Comparison of ENCODE assay signal across 12 mouse cellular contexts in the genomic region with DNA sequence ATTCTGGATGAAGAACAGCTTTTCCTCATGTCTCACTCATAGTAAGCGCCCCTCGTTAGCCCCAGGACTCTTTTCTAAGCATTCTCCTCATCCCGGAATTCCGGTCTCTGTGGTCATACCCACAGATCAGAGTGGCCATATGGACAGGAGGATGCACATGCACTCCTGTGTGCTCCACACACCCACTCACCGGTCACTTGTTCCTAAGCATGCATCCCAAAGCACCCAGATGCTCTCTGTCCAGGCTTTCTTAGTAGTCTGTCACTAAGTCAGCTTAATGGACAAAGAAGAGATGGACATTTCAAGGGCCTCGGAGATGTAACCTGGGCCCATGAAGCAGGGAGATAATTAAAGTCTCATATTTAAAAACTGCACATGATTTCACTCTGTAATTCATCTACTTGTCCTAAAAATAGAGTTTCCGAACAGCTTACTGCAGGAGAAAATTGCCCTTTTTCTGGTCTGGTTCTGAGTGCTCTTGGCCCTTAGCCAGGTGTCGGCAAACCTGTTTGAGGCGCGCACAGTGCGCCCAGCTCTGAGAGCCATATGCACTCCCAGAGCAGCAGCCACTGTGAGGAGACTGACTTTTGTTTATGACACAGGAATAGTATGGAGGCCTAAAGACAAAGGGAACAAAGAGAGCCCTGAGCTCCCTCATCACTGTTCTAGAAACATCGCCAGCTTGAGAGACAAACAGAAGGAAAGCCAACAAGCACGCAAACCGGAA. TPM values are rescaled to one million over a fixed set of nuclear protein-coding genes. Genes with fewer than 3 reads are reported as not detected.
A peak's percentile ranks its signal among the peaks of the same experiment; 100 is the strongest.
DNase-seq lines count a peak whose midpoint lies in the region; ATAC-seq lines count a peak whose summit lies in the region.
"Had no signal": no experiment of that assay in that cellular context is flagged by ENCODE, and none has a peak within 500 bp of the region (broad histone marks: within the 10 kb centered on the region; RNA-seq: fewer than 3 reads in every experiment).

No protein-coding gene starts in this region.

- H3K27ac ChIP-seq in midbrain, embryonic 15.5 days, result peak overlapping the region; percentile 45
- no peak overlapping the region for H3K27ac ChIP-seq in midbrain, embryonic 13.5 days
- no peak overlapping the region for H3K27ac ChIP-seq in heart, embryonic 10.5 days
- H3K27ac ChIP-seq: gastrocnemius, adult 2 months; liver, embryonic 13.5 days had no signal

- H3K9ac ChIP-seq in midbrain, embryonic 15.5 days, result no peak overlapping the region
- H3K9ac ChIP-seq in midbrain, embryonic 13.5 days (replicated peaks), result no peak overlapping the region
- H3K9ac ChIP-seq: liver, embryonic 13.5 days had no signal

- H3K4me3 ChIP-seq in midbrain, embryonic 15.5 days, result no peak overlapping the region
- no peak overlapping the region for H3K4me3 ChIP-seq in midbrain, embryonic 13.5 days (replicated peaks)
- H3K4me3 ChIP-seq in heart, embryonic 10.5 days, result no peak overlapping the region
- H3K4me3 ChIP-seq: gastrocnemius, adult 2 months; liver, embryonic 13.5 days had no signal

- H3K4me1 ChIP-seq in midbrain, embryonic 15.5 days, result peaks cover 7% of the 10 kb centered on the region; the same call in 1 of the 2 replicates
- peaks cover 6% of the 10 kb centered on the region; the same call in 1 of the 2 replicates for H3K4me1 ChIP-seq in midbrain, embryonic 13.5 days (replicated peaks)
- H3K4me1 ChIP-seq in heart, embryonic 10.5 days, result no peaks in the 10 kb centered on the region
- H3K4me1 ChIP-seq: liver, embryonic 13.5 days had no signal

- no peaks in the 10 kb centered on the region for H3K36me3 ChIP-seq in midbrain, embryonic 15.5 days (replicated peaks)
- no peaks in the 10 kb centered on the region for H3K36me3 ChIP-seq in midbrain, embryonic 13.5 days
- no peaks in the 10 kb centered on the region for H3K36me3 ChIP-seq in heart, embryonic 10.5 days
- H3K36me3 ChIP-seq: liver, embryonic 13.5 days had no signal

- peak; percentile 56 for DNase-seq in heart, adult 11 months
- no peak for DNase-seq in heart, adult 9 months (ENCODE audit: low spot score in 2 of 2)
- DNase-seq in cerebellum, adult 8-10 months, result peak; percentile 66
- peak; percentile 29 to 40 for DNase-seq in layer of hippocampus, postnatal 10 days (ENCODE audit: low spot score in 2 of 2)
- DNase-seq in heart, embryonic 10.5 days (ENCODE audit: low spot score), result no peak
- DNase-seq: gastrocnemius, adult 2 months; kidney, postnatal 36 days; liver, embryonic 13.5 days; lung, postnatal 4 days had no signal

- H3K27me3 ChIP-seq in midbrain, embryonic 15.5 days (replicated peaks), result no peaks in the 10 kb centered on the region
- no peaks in the 10 kb centered on the region for H3K27me3 ChIP-seq in midbrain, embryonic 13.5 days
- no peaks in the 10 kb centered on the region for H3K27me3 ChIP-seq in heart, embryonic 10.5 days (ENCODE audit: insufficient read depth, poor library complexity, severe bottlenecking)
- H3K27me3 ChIP-seq: liver, embryonic 13.5 days had no signal

- 83% methylated on average over 14 of the region's 14 CpGs for WGBS in midbrain, embryonic 15.5 days
- WGBS in midbrain, embryonic 13.5 days, result 87% methylated on average over 14 of the region's 14 CpGs
- 89% methylated on average over 14 of the region's 14 CpGs for WGBS in heart, embryonic 10.5 days

- no peak overlapping the region for H3K4me2 ChIP-seq in midbrain, embryonic 15.5 days
- H3K4me2 ChIP-seq in midbrain, embryonic 13.5 days (replicated peaks), result no peak overlapping the region
- H3K4me2 ChIP-seq: liver, embryonic 13.5 days had no signal

- H3K9me3 ChIP-seq in midbrain, embryonic 15.5 days, result no peaks in the 10 kb centered on the region
- no peaks in the 10 kb centered on the region for H3K9me3 ChIP-seq in midbrain, embryonic 13.5 days
- no peaks in the 10 kb centered on the region for H3K9me3 ChIP-seq in heart, embryonic 10.5 days
- H3K9me3 ChIP-seq: liver, embryonic 13.5 days had no signal

- ATAC-seq in midbrain, embryonic 15.5 days (replicated peaks), result peak; percentile 58; the same call in 1 of the 2 replicates
- no peak for ATAC-seq in midbrain, embryonic 13.5 days
- ATAC-seq: activated CD4-positive, CD25-positive, alpha-beta regulatory T cell, adult 4 months had no signal

RNA-seq across cellular contexts. Expression of gene Rtn1, which starts 19.3 kb away (rescaled TPM):
- polyA plus RNA-seq in midbrain, embryonic 15.5 days (2015; fragmentation: Nextera tagmentation; extraction: Ambion mirVana), result 3,115 and 3,141 TPM in 2 replicates
- polyA plus RNA-seq in midbrain, embryonic 13.5 days (2015; fragmentation: Nextera tagmentation; extraction: Ambion mirVana), result 1,917 and 2,038 TPM in 2 replicates
- total RNA-seq in layer of hippocampus, postnatal 10 days (2021), result 1,000 to 10,000 TPM; 1,519 to 1,613 TPM
- 13.8 and 15.2 TPM in 2 replicates for polyA plus RNA-seq in heart, embryonic 10.5 days (2016; fragmentation: Nextera tagmentation; extraction: Ambion mirVana)

RNA-seq across cellular contexts. Expression of gene Lrrc9, which starts 52.1 kb away (rescaled TPM):
- polyA plus RNA-seq in midbrain, embryonic 15.5 days (2015; fragmentation: Nextera tagmentation; extraction: Ambion mirVana), result 4.0 and 4.3 TPM in 2 replicates
- polyA plus RNA-seq in midbrain, embryonic 13.5 days (2015; fragmentation: Nextera tagmentation; extraction: Ambion mirVana), result 3.2 and 4.2 TPM in 2 replicates
- 1 to 10 TPM; 1.0 to 1.3 TPM for total RNA-seq in layer of hippocampus, postnatal 10 days (2021)
- 1.2 and 1.4 TPM in 2 replicates for polyA plus RNA-seq in heart, embryonic 10.5 days (2016; fragmentation: Nextera tagmentation; extraction: Ambion mirVana)
- polyA plus RNA-seq: activated CD4-positive, CD25-positive, alpha-beta regulatory T cell, adult 4 months had no signal

Comparison
In these comparisons a context has a peak if more than half of its experiments do, and no peak if none do; other contexts are left out.
1. DNase-seq: peak in heart, adult 11 months (single experiment), cerebellum, adult 8-10 months (single experiment) and layer of hippocampus, postnatal 10 days (2 of 2); none in heart, adult 9 months (0 of 2) and heart, embryonic 10.5 days (single experiment).
2. RNA of gene Rtn1, which starts 19.3 kb away (polyA plus RNA-seq): 3,115 to 3,141 TPM in midbrain, embryonic 15.5 days and 1,917 to 2,038 TPM in midbrain, embryonic 13.5 days; 13.8 to 15.2 TPM in heart, embryonic 10.5 days; every median in the first group is over 100 times any median in the second.